Mouse (Mus musculus): ENCODE results near the gene Usp46. TPM values are rescaled to one million over a fixed set of nuclear protein-coding genes. Genes with fewer than 3 reads are reported as not detected.
A peak's percentile ranks its signal among the peaks of the same experiment; 100 is the strongest.

The Usp46 gene
- polyA plus RNA-seq, 1 experiment from 2014 or later: 30.3 TPM

DNA sequence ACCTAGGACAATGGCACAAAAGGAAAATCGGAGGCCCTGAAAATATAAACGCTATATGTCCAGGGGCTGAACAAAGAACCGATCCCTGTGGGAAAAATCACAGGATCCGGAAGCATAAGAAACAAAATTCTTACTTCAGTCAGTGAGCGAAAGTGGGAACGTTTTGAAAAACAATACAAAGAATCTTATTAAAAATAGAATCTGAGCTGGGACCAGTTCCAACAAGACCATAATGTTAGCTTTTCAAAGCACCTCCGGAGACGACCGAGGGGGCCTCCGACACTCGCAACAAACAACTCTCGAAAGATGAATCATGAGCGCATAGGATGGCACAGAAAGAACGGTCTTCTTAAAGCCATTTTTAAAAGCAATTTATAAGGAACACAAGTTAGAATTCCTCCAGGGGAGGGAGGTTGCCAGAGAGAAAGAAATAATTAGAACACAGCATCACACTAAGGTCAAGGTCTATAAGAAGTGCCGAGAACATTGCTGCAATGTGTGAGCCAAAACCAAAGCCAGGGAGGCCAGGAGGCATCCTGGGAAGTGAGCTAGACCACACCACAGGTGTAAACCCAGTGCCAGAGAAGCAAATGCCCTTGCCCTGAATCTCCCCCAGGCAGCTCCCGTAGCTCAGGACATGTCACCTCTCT is 19.3 kb downstream of the Usp46 start:
- H3K9ac ChIP-seq: no peak overlapping the region
- no peak overlapping the region for H3K4me3 ChIP-seq (replicated peaks)
- 43% methylated on average over 16 of the region's 16 CpGs for WGBS
- H3K36me3 ChIP-seq: no peaks in the 10 kb centered on the region
- no peaks in the 10 kb centered on the region for H3K27me3 ChIP-seq
- no peak for ATAC-seq (ENCODE audit: insufficient number of reproducible peaks, low FRiP score, low TSS enrichment, low read depth)
- 0 out of 2 replicates have a peak overlapping the region, but pooled peaks have one; percentile 4 for H3K4me2 ChIP-seq (replicated peaks)
- H3K9me3 ChIP-seq (replicated peaks): no peaks in the 10 kb centered on the region
- H3K27ac ChIP-seq (replicated peaks): peak overlapping the region; percentile 55; the same call in 1 of the 2 replicates
- peaks cover 49% of the 10 kb centered on the region for H3K4me1 ChIP-seq

DNA sequence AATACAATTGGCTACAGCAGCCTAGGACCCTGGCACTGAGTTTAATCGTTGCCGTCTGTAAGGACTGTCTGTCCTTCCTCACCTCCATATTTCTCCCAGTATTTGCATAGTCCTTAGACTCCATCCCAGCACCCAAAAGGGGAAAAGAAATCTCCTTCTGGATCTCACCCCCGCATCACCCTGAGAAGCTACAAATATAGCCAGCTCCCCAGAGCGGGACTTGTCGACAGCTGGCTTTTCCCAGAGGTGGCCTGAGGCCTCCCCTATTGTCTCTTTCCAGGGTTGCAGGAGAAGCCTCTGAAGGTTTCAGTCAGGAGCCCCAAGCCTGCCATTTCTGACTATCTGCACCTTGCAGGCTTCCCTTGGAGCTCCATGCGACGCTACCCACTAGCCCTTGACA is 23.6 kb downstream of the Usp46 start:
- H3K27me3 ChIP-seq: no peaks in the 10 kb centered on the region
- no peak overlapping the region for H3K4me2 ChIP-seq (replicated peaks)
- no peak overlapping the region for H3K9ac ChIP-seq
- 67% methylated on average over 7 of the region's 7 CpGs for WGBS
- peaks cover 34% of the 10 kb centered on the region for H3K4me1 ChIP-seq
- no peak overlapping the region for H3K27ac ChIP-seq (replicated peaks)
- H3K4me3 ChIP-seq (replicated peaks): no peak overlapping the region
- no peaks in the 10 kb centered on the region for H3K9me3 ChIP-seq (replicated peaks)
- ATAC-seq (ENCODE audit: insufficient number of reproducible peaks, low FRiP score, low TSS enrichment, low read depth): no peak
- H3K36me3 ChIP-seq: peaks cover under 1% of the 10 kb centered on the region; the same call in 1 of the 2 replicates

DNA sequence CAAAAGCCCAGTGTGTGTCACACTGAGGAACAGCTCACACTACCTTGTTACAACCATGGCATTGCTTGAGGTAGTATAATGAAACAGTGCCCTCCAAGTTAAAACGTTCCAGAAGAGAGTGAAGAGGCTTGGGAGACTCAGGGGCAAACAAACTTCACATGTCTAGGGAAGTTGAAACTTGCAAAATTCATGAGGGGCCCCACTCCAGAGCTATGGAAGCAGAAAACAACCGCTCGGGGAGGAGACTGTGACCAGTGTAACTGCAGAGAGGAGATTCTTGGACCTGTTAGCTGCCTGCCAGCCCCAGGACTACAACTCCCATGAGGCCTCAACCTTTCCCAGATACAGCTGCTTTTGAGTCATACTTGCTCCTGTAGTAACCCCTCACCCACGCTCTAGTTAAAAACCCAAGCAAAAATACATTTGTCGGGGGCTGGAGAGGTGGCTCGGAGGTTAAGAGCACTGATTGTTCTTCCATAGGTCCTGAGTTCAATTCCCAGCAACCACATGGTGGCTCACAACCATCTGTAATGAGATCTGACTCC is 25.4 kb downstream of the Usp46 start:
- peaks cover 22% of the 10 kb centered on the region for H3K4me1 ChIP-seq
- no peak for ATAC-seq (ENCODE audit: insufficient number of reproducible peaks, low FRiP score, low TSS enrichment, low read depth)
- WGBS: 42% methylated on average over 6 of the region's 6 CpGs
- H3K9ac ChIP-seq: no peak overlapping the region
- H3K4me2 ChIP-seq (replicated peaks): no peak overlapping the region
- H3K4me3 ChIP-seq (replicated peaks): no peak overlapping the region
- no peaks in the 10 kb centered on the region for H3K9me3 ChIP-seq (replicated peaks)
- H3K27me3 ChIP-seq: no peaks in the 10 kb centered on the region
- peaks cover 3% of the 10 kb centered on the region; the same call in 1 of the 2 replicates for H3K36me3 ChIP-seq
- 0 out of 2 replicates have a peak overlapping the region, but pooled peaks have one; percentile 39 for H3K27ac ChIP-seq (replicated peaks)

DNA sequence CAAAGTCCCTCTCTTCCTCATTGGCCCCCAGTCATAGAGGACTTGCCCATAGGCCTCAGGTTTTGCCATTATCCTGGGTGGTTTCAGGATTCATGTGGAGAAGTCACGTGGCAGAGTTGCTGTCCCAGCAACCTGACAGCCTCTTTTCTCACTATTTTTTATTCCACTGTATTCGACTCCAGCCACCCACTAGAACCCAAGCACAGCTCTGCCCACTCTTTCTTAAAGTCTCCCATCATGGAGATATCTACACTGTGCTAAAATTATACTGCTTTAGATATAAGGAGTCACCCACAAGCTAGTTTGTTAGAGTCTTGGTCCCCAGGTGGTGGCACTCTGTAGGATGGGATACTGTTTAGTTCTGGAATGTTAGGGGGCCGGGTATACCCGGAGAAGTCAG is 27.7 kb downstream of the Usp46 start:
- H3K9me3 ChIP-seq (replicated peaks): no peaks in the 10 kb centered on the region
- no peaks in the 10 kb centered on the region for H3K27me3 ChIP-seq
- no peak overlapping the region for H3K4me3 ChIP-seq (replicated peaks)
- no peak overlapping the region for H3K9ac ChIP-seq
- 86% methylated on average over 4 of the region's 4 CpGs for WGBS
- H3K27ac ChIP-seq (replicated peaks): no peak overlapping the region
- peaks cover 22% of the 10 kb centered on the region for H3K4me1 ChIP-seq
- H3K36me3 ChIP-seq: peaks cover 11% of the 10 kb centered on the region
- no peak for ATAC-seq (ENCODE audit: insufficient number of reproducible peaks, low FRiP score, low TSS enrichment, low read depth)
- no peak overlapping the region for H3K4me2 ChIP-seq (replicated peaks)

DNA sequence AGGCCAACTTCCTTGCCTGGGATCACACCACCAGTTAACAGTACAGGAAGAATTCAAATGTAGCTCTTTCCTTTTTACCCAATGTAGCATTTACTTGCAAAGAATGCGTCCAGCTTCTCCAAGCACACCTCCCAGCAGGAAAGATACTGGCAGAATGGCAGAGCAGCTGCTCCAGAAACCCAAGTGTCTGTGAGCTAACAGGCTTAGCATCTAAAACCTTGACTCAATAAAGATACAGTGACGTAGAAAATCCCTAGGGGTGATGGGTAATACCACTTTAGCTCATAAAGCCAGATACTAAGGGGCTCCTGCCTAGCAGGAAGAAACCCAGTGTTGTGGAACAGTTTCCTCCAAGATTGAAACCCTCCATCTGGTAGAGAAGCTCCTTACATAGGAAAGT is 32.8 kb downstream of the Usp46 start:
- Histone ChIP-seq H3K9me3 (replicated peaks) (no peaks in the 10 kb centered on the region), H3K4me3 (replicated peaks) (no peak overlapping the region), H3K4me2 (replicated peaks) (no peak overlapping the region), H3K9ac (no peak overlapping the region), H3K4me1 (no peaks in the 10 kb centered on the region), H3K27ac (replicated peaks) (no peak overlapping the region), H3K36me3 (peaks cover 22% of the 10 kb centered on the region), H3K27me3 (no peaks in the 10 kb centered on the region)
- ATAC-seq (ENCODE audit: insufficient number of reproducible peaks, low FRiP score, low TSS enrichment, low read depth): no peak
- WGBS: 62% methylated on average over 2 of the region's 2 CpGs

DNA sequence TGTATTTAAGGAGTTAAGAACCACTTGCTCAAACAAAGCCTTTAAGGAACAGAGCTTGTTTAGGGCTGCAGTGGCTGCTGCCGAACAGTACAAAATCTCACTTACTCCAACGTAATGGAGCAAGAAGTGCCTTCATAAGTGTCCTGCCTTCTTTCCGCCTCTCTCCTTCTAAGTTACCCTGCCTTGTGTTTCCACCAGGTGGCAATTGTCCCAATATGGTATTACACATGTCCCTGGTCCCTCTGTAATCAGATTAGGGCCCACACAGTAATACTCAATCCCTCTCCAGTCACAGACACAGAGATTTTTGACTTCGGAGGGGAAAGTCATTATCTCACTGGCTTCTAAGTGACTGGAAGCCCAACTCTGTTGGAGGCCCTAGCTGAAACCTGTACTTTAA is 34.1 kb downstream of the Usp46 start:
- ATAC-seq (ENCODE audit: insufficient number of reproducible peaks, low FRiP score, low TSS enrichment, low read depth): no peak
- H3K4me2 ChIP-seq (replicated peaks): no peak overlapping the region
- 80% methylated on average over 4 of the region's 4 CpGs for WGBS
- no peaks in the 10 kb centered on the region for H3K27me3 ChIP-seq
- no peaks in the 10 kb centered on the region for H3K4me1 ChIP-seq
- H3K9me3 ChIP-seq (replicated peaks): no peaks in the 10 kb centered on the region
- H3K9ac ChIP-seq: no peak overlapping the region
- H3K4me3 ChIP-seq (replicated peaks): no peak overlapping the region
- H3K36me3 ChIP-seq: peaks cover 20% of the 10 kb centered on the region
- H3K27ac ChIP-seq (replicated peaks): no peak overlapping the region

DNA sequence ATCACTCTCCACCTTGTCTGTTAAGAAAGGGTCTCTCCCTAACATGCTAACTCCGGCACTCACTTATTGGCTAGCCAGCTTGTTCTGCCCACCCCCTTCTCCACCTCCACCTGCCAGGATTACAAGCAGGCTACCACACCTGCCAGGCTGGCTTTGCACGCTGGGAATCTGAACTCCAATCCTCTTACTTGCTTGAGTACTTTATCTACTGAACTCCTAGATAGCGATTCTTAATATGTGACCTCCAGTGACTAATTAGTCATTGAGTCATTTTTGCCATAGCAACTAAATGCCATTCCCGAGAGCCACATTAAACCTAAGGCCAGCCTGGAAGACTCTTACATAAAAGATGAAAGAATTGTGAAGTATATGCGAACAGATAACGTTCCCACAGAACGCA is 38.4 kb downstream of the Usp46 start:
- no peak overlapping the region for H3K9ac ChIP-seq
- H3K9me3 ChIP-seq (replicated peaks): no peaks in the 10 kb centered on the region
- no peaks in the 10 kb centered on the region for H3K4me1 ChIP-seq
- H3K36me3 ChIP-seq: peaks cover 25% of the 10 kb centered on the region
- 77% methylated on average over 7 of the region's 7 CpGs for WGBS
- ATAC-seq (ENCODE audit: insufficient number of reproducible peaks, low FRiP score, low TSS enrichment, low read depth): no peak
- H3K4me3 ChIP-seq (replicated peaks): no peak overlapping the region
- H3K4me2 ChIP-seq (replicated peaks): no peak overlapping the region
- H3K27ac ChIP-seq (replicated peaks): no peak overlapping the region
- H3K27me3 ChIP-seq: no peaks in the 10 kb centered on the region

DNA sequence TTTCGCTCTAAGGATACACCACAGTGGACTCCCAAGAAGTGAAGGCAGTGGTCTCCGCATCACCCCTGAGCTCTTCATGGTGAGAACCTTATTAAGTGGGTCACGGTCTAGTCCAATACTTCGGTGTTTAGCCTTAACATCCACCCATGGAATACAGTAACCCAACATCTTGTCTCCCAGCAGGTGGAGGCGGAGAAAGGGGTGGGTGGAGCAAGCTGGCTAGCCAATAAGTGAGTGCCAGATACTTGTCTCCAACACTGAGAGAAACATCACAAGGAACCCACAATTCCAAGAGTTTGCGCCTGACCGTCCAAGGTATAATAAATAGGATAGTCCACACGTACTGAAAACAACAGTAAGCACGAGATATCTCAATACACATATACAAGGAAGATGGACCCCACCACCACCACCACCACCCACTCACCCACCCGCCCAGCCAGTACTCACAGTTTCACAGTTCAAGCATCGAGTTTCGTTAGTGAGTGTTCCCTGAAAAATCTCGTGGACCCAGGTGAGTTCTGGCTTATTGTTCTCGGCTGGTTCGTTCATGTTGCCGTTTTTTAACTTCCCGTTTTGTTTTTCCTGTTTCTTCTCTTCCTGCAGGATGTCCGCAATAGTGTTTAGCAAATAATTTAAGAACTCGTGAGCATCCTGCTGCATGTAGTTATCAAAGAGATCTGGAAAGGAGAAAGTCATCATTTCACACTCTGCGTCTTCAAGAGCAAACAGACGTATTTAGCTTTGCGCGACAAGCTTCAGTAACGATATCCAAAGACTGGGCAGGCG is 39.3 kb downstream of the Usp46 start:
- WGBS: 91% methylated on average over 25 of the region's 25 CpGs
- Histone ChIP-seq H3K4me3 (replicated peaks) (no peak overlapping the region), H3K27ac (replicated peaks) (no peak overlapping the region), H3K9me3 (replicated peaks) (no peaks in the 10 kb centered on the region), H3K36me3 (peaks cover 25% of the 10 kb centered on the region), H3K4me2 (replicated peaks) (no peak overlapping the region), H3K27me3 (no peaks in the 10 kb centered on the region), H3K4me1 (no peaks in the 10 kb centered on the region), H3K9ac (no peak overlapping the region)
- ATAC-seq (ENCODE audit: insufficient number of reproducible peaks, low FRiP score, low TSS enrichment, low read depth): no peak

DNA sequence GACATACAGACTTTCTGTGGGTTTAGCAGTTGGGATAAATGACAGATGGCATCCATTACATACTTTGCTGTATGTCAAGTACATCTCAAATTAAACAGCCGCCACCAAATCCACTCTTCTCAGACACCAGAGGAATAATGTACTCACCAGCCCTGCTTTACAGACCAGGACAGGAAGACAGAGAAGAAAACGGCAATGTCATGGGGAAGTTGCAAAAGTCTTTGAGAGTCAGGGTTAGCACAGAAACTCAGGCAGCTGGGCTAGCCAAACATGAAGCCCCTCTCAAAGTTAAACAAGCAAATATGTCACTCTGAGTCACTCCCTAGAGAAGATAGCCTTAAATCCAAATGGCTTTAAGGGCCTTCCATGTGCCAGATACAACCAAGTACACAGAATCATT is 40.0 kb downstream of the Usp46 start:
- H3K36me3 ChIP-seq: peaks cover 20% of the 10 kb centered on the region
- no peaks in the 10 kb centered on the region for H3K4me1 ChIP-seq
- ATAC-seq (ENCODE audit: insufficient number of reproducible peaks, low FRiP score, low TSS enrichment, low read depth): no peak
- no peaks in the 10 kb centered on the region for H3K9me3 ChIP-seq (replicated peaks)
- no peak overlapping the region for H3K4me2 ChIP-seq (replicated peaks)
- no peak overlapping the region for H3K4me3 ChIP-seq (replicated peaks)
- 51% methylated on average over 2 of the region's 2 CpGs for whole genome bisulfite sequencing
- no peaks in the 10 kb centered on the region for H3K27me3 ChIP-seq
- H3K27ac ChIP-seq (replicated peaks): no peak overlapping the region
- no peak overlapping the region for H3K9ac ChIP-seq

DNA sequence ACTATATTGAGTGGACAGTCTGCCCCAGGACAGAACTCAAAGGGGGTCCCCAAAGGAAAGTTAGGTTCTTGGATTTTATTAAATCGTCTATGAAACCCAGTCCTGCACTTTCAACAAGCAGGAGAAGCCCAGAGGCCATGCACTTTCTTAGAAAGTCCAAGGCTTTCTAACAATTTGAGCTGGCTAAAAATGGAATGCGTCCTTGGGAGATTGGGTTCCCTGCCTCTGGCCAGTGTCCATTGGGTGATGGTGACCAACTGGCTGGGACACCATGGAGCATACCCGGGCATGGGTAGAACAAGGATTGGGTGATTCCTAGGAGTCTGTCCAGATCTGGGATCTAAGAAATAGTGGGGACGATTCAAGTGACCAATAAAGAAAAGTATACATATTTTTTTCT is 47.7 kb downstream of the Usp46 start:
- H3K9me3 ChIP-seq (replicated peaks): 0 out of 2 replicates have a peak, but pooled peaks cover 4% of the 10 kb centered on the region
- WGBS: 86% methylated on average over 4 of the region's 4 CpGs
- peaks cover 25% of the 10 kb centered on the region for H3K36me3 ChIP-seq

DNA sequence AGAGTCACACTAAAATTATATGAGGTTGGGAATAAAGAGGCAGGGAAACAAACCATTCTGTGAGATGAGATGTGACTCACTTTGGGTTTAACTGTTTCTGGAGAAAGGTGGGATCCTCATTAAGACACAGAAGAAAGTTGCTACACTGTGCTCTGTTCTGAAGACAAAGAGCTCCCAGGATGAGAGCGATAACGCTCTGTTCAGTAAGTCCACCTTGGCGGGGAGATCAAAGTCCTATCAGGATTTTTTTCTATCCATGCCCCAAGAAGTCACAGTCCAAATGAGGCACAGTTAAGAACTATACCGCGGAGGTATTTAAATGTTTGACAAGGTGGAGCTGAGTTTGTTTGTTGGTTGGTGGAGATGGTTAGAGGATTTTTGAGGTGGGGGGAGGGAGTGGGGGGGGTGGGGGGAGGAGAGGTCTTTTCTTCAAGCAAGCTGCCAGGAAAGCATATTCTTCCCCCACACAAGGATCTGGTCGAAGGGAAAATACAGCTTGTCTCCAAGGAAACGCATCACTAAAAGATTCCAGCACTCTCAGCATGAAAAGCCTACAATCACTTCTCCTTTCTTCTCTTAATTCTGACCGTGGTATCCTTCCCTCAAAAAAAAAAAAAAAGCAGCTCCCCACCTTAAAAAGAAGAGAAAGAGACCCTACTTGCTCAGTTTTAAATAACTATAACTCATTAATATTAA is 49.2 kb downstream of the Usp46 start:
- Histone ChIP-seq H3K9ac (no peak overlapping the region), H3K4me1 (no peaks in the 10 kb centered on the region), H3K4me3 (replicated peaks) (no peak overlapping the region), H3K4me2 (replicated peaks) (no peak overlapping the region), H3K9me3 (replicated peaks) (0 out of 2 replicates have a peak, but pooled peaks cover 4% of the 10 kb centered on the region), H3K36me3 (peaks cover 37% of the 10 kb centered on the region), H3K27ac (replicated peaks) (no peak overlapping the region), H3K27me3 (no peaks in the 10 kb centered on the region)
- no peak for ATAC-seq (ENCODE audit: insufficient number of reproducible peaks, low FRiP score, low TSS enrichment, low read depth)
- WGBS: 79% methylated on average over 8 of the region's 8 CpGs

More for the DNA sequence above, 47.7 kb downstream of the Usp46 start:
- no peak for ATAC-seq (ENCODE audit: insufficient number of reproducible peaks, low FRiP score, low TSS enrichment, low read depth)
- Histone ChIP-seq H3K9ac (no peak overlapping the region), H3K4me2 (replicated peaks) (no peak overlapping the region), H3K27me3 (no peaks in the 10 kb centered on the region), H3K4me3 (replicated peaks) (no peak overlapping the region), H3K4me1 (no peaks in the 10 kb centered on the region), H3K27ac (replicated peaks) (no peak overlapping the region)

Data from embryonic facial prominence, embryonic 15.5 days (tissue).